Mouse (Mus musculus) bone marrow macrophage, adult 2 months (primary cell): Measurements from ENCODE around the gene Lmod1.

Experiments used
- CTCF ChIP-seq: IDR thresholded peaks from 2 replicates; pipeline ENCODE4 v1.5.1; 2012; ENCODE audit warnings: low read depth, mild to moderate bottlenecking, low read length, moderate library complexity
- POLR2A ChIP-seq: IDR thresholded peaks from 2 replicates; pipeline ENCODE4 v1.6.1; 2012; ENCODE audit warnings: mild to moderate bottlenecking, low read depth, low read length, borderline replicate concordance

DNA sequence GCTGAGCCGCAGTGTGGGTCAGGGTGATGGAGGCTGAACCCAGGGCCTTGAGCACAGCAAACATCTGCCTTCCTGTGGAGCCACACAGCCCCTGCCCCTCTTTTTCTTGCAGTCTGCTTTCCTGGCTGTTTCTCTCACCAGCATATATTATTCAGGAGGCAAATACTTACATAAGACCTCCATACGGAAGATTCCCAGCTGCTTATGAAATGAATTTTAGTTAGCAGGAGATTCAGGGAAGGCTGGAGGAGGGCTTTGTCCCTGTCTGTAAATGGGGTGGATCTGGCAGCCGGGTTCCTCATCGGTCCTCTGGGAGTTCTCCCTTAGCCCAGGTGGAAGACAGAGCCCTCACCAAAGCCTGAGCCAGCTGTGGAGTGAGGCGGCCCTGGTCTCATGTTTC, 3.8 kb downstream of the Lmod1 start:
- TF ChIP-seq CTCF (no peak), POLR2A (no peak)
